16 mouse cellular contexts compared by ENCODE assay signal in genomic region chr14:79289909-79290308, GRCm38 (mm10). TPM values are rescaled to one million over a fixed set of nuclear protein-coding genes. Genes with fewer than 3 reads are reported as not detected.
DNase-seq lines count a peak whose midpoint lies in the region; ATAC-seq and TF ChIP-seq lines count a peak whose summit lies in the region.
"Had no signal": no experiment of that assay in that cellular context is flagged by ENCODE, and none has a peak within 500 bp of the region (broad histone marks: within the 10 kb centered on the region; RNA-seq: fewer than 3 reads in every experiment).

No protein-coding gene starts in this region.

- WGBS in heart, embryonic 14.5 days: 17% methylated on average over 9 of the region's 9 CpGs
- WGBS in thymus, adult 2 months: 54% methylated on average over 9 of the region's 9 CpGs
- WGBS in limb, embryonic 10.5 days: 17% methylated on average over 9 of the region's 9 CpGs

- peak overlapping the region; percentile 21 for H3K4me2 ChIP-seq in heart, embryonic 14.5 days (ENCODE audit: low read length)

- H3K36me3 ChIP-seq in heart, embryonic 14.5 days (ENCODE audit: control insufficient read depth, insufficient read depth, low read length): no peaks in the 10 kb centered on the region
- peaks cover 56% of the 10 kb centered on the region for H3K36me3 ChIP-seq in thymus, adult 2 months (ENCODE audit: control insufficient read depth, insufficient read depth, low read length)
- H3K36me3 ChIP-seq in limb, embryonic 10.5 days: no peaks in the 10 kb centered on the region
- H3K36me3 ChIP-seq: neural tube, embryonic 12.5 days had no signal

- no peaks in the 10 kb centered on the region for H3K27me3 ChIP-seq in heart, embryonic 14.5 days (ENCODE audit: control insufficient read depth, insufficient read depth, low read length)
- H3K27me3 ChIP-seq in thymus, adult 2 months (ENCODE audit: control insufficient read depth, insufficient read depth, low read length): no peaks in the 10 kb centered on the region
- H3K27me3 ChIP-seq in limb, embryonic 10.5 days (ENCODE audit: low read depth, poor library complexity, severe bottlenecking): no peaks in the 10 kb centered on the region
- H3K27me3 ChIP-seq: neural tube, embryonic 12.5 days had no signal

- TF ChIP-seq POLR2A in thymus, adult 2 months (IDR thresholded peaks at IDR 0.05; ENCODE audit: control insufficient read depth, extremely low read depth, insufficient read depth, low read length, poor library complexity): no peak

- no peak for DNase-seq in heart, adult 11 months
- no peak for DNase-seq in thymus, adult 2 months
- DNase-seq in thymus, adult 18-20 months: no peak
- no peak for DNase-seq in limb, embryonic 10.5 days (ENCODE audit: low spot score)
- DNase-seq in left cerebral cortex, adult 9 months (ENCODE audit: low spot score in 2 of 2): no peak
- DNase-seq in embryo, embryonic 11 days: no peak
- DNase-seq: kidney, postnatal 36 days; right cerebral cortex, postnatal 4 days had no signal

- no peak for TF ChIP-seq CTCF in thymus, adult 2 months (IDR thresholded peaks at IDR 0.05; ENCODE audit: borderline replicate concordance, control insufficient read depth, extremely low read depth, insufficient read depth, low read length, poor library complexity)

- H3K9ac ChIP-seq in heart, embryonic 14.5 days (ENCODE audit: low read length): no peak overlapping the region
- H3K9ac ChIP-seq: neural tube, embryonic 12.5 days had no signal

- H3K9me3 ChIP-seq in heart, embryonic 14.5 days (ENCODE audit: control insufficient read depth, low read length): no peaks in the 10 kb centered on the region
- H3K9me3 ChIP-seq in limb, embryonic 10.5 days (replicated peaks): no peaks in the 10 kb centered on the region
- H3K9me3 ChIP-seq: neural tube, embryonic 12.5 days had no signal

- no peak overlapping the region for H3K27ac ChIP-seq in heart, embryonic 14.5 days (replicated peaks in 1 of 2; ENCODE audit: control insufficient read depth in 1 of 2, insufficient read depth in 1 of 2, low read depth in 2 of 2, low read length in 2 of 2)
- H3K27ac ChIP-seq in thymus, adult 2 months (ENCODE audit: control insufficient read depth, insufficient read depth, low read length): peak overlapping the region; percentile 46; the same call in 1 of the 2 replicates
- peak overlapping the region; percentile 10; the same call in 1 of the 2 replicates for H3K27ac ChIP-seq in limb, embryonic 10.5 days
- H3K27ac ChIP-seq: macrophage; neural tube, embryonic 12.5 days had no signal

- H3K4me1 ChIP-seq in heart, embryonic 14.5 days (ENCODE audit: control insufficient read depth in 2 of 2, insufficient read depth in 2 of 2, low read length in 2 of 2): peaks cover 12 to 21% of the 10 kb centered on the region in 2 experiments; a peak in 3 of 4 replicates
- H3K4me1 ChIP-seq in thymus, adult 2 months (replicated peaks; ENCODE audit: control insufficient read depth, insufficient read depth, low read length): peaks cover 54% of the 10 kb centered on the region
- H3K4me1 ChIP-seq in limb, embryonic 10.5 days: peaks cover 54% of the 10 kb centered on the region

- no peak overlapping the region for H3K4me3 ChIP-seq in heart, embryonic 14.5 days (ENCODE audit: control insufficient read depth in 1 of 2, insufficient read depth in 1 of 2, low read depth in 1 of 2, low read length in 2 of 2)
- no peak overlapping the region for H3K4me3 ChIP-seq in thymus, adult 2 months (ENCODE audit: control insufficient read depth, insufficient read depth, low read length)
- H3K4me3 ChIP-seq in limb, embryonic 10.5 days: peak overlapping the region; percentile 9; the same call in 1 of the 2 replicates
- H3K4me3 ChIP-seq: neural tube, embryonic 12.5 days had no signal

- ATAC-seq in heart, embryonic 14.5 days (ENCODE audit: insufficient number of reproducible peaks, insufficient read depth, low FRiP score, low read depth): no peak
- ATAC-seq in neutrophil, adult 5-6 weeks (ENCODE audit: extremely low read depth, insufficient number of reproducible peaks, low FRiP score, poor library complexity, severe bottlenecking): peak; percentile 22; the same call in 1 of the 2 replicates
- ATAC-seq: intestine, embryonic 16.5 days had no signal

RNA-seq across cellular contexts. Expression of gene Rgcc, which starts 11.5 kb away (rescaled TPM):
- 16.5 and 21.4 TPM in 2 replicates for polyA plus RNA-seq in heart, embryonic 14.5 days (2014; fragmentation: Nextera tagmentation; extraction: Ambion mirVana)
- 880 and 889 TPM in 2 replicates for polyA plus RNA-seq in thymus, adult 2 months (2012; rRNA removed)
- 9.5 and 14.8 TPM in 2 replicates for polyA plus RNA-seq in limb, embryonic 10.5 days (2016; fragmentation: Nextera tagmentation; extraction: Ambion mirVana)
- 20.3 and 20.8 TPM in 2 replicates for total RNA-seq in neutrophil, adult 5-6 weeks (2017)

RNA-seq across cellular contexts. Expression of gene Zfp957, which starts 42.7 kb away (rescaled TPM):
- polyA plus RNA-seq in heart, embryonic 14.5 days (2014; fragmentation: Nextera tagmentation; extraction: Ambion mirVana): not detected in 2 replicates
- not detected in 2 replicates for polyA plus RNA-seq in thymus, adult 2 months (2012; rRNA removed)
- polyA plus RNA-seq in limb, embryonic 10.5 days (2016; fragmentation: Nextera tagmentation; extraction: Ambion mirVana): not detected in 2 replicates
- total RNA-seq in neutrophil, adult 5-6 weeks (2017): not detected in 2 replicates
- total RNA-seq: gastrocnemius, adult 8-10 months; left cerebral cortex, postnatal 25 days had no signal
- polyA plus RNA-seq: embryonic facial prominence, embryonic 11.5 days; intestine, embryonic 16.5 days; macrophage; neural tube, embryonic 12.5 days had no signal

Comparison
In these comparisons a context has a peak if more than half of its experiments do, and no peak if none do; other contexts are left out.
1. H3K27ac ChIP-seq: peak in thymus, adult 2 months (single experiment) and limb, embryonic 10.5 days (single experiment); none in heart, embryonic 14.5 days (0 of 2).
2. RNA of gene Rgcc, which starts 11.5 kb away (polyA plus RNA-seq): 880 to 889 TPM in thymus, adult 2 months; 16.5 to 21.4 TPM in heart, embryonic 14.5 days and 9.5 to 14.8 TPM in limb, embryonic 10.5 days; every median in the first group is over 10 times any median in the second.